Mouse (Mus musculus): ENCODE results near the gene Wdr74. TPM values are rescaled to one million over a fixed set of nuclear protein-coding genes. Genes with fewer than 3 reads are reported as not detected.

Gene Wdr74
- polyA plus RNA-seq, 1 experiment, result 50.2 TPM

- Histone ChIP-seq H3K4me3 (ENCODE audit: insufficient read depth, low read length) (peak within 1 kb of the TSS; percentile 90), H3K4me1 (ENCODE audit: control insufficient read depth, insufficient read depth, low read length) (peaks cover 3% of the 10 kb centered on the region), H3K27ac (ENCODE audit: insufficient read depth, low read length) (peak within 1 kb of the TSS; percentile 68)
- no peak for TF ChIP-seq CTCF (IDR thresholded peaks at IDR 0.05; ENCODE audit: extremely low read depth, insufficient read depth, low read length)
- TF ChIP-seq POLR2A (IDR thresholded peaks at IDR 0.05; ENCODE audit: extremely low read depth, insufficient read depth, low read length), result peak; percentile 94
Observed at GRCm38 (mm10) chr19:8756635-8757387, 21.2 kb downstream of the Wdr74 start, which contains the start of gene Nxf1. Nxf1 (plus strand) TSS chr19:8757073.

GRCm38 (mm10) chr19:8757471-8757998 lies 21.9 kb downstream of the Wdr74 start:
- Histone ChIP-seq H3K27ac (ENCODE audit: insufficient read depth, low read length) (no peak overlapping the region), H3K4me3 (ENCODE audit: insufficient read depth, low read length) (peak overlapping the region; percentile 90), H3K4me1 (ENCODE audit: control insufficient read depth, insufficient read depth, low read length) (peaks cover 3% of the 10 kb centered on the region)
- TF ChIP-seq POLR2A (IDR thresholded peaks at IDR 0.05; ENCODE audit: extremely low read depth, insufficient read depth, low read length) (no peak), CTCF (IDR thresholded peaks at IDR 0.05; ENCODE audit: extremely low read depth, insufficient read depth, low read length) (no peak)

- TF ChIP-seq POLR2A (IDR thresholded peaks at IDR 0.05; ENCODE audit: extremely low read depth, insufficient read depth, low read length), result no peak
- no peak for TF ChIP-seq CTCF (IDR thresholded peaks at IDR 0.05; ENCODE audit: extremely low read depth, insufficient read depth, low read length)
Observed at GRCm38 (mm10) chr19:8758899-8759298, 23.3 kb downstream of the Wdr74 start.

GRCm38 (mm10) chr19:8760757-8761156 lies 25.1 kb downstream of the Wdr74 start:
- Histone ChIP-seq H3K4me3 (ENCODE audit: insufficient read depth, low read length) (no peak overlapping the region), H3K27ac (ENCODE audit: insufficient read depth, low read length) (no peak overlapping the region), H3K4me1 (ENCODE audit: control insufficient read depth, insufficient read depth, low read length) (peaks cover 3% of the 10 kb centered on the region)
- TF ChIP-seq CTCF (IDR thresholded peaks at IDR 0.05; ENCODE audit: extremely low read depth, insufficient read depth, low read length), result no peak

More at GRCm38 (mm10) chr19:8758899-8759298, 23.3 kb downstream of the Wdr74 start:
- no peak overlapping the region for H3K4me3 ChIP-seq (ENCODE audit: insufficient read depth, low read length)
- no peak overlapping the region for H3K27ac ChIP-seq (ENCODE audit: insufficient read depth, low read length)
- H3K4me1 ChIP-seq (ENCODE audit: control insufficient read depth, insufficient read depth, low read length), result peaks cover 3% of the 10 kb centered on the region

- Histone ChIP-seq H3K4me1 (ENCODE audit: control insufficient read depth, insufficient read depth, low read length) (no peaks in the 10 kb centered on the region; the same call in 1 of the 2 replicates), H3K27ac (ENCODE audit: insufficient read depth, low read length) (no peak overlapping the region), H3K4me3 (ENCODE audit: insufficient read depth, low read length) (no peak overlapping the region)
- TF ChIP-seq POLR2A (IDR thresholded peaks at IDR 0.05; ENCODE audit: extremely low read depth, insufficient read depth, low read length) (no peak), CTCF (IDR thresholded peaks at IDR 0.05; ENCODE audit: extremely low read depth, insufficient read depth, low read length) (no peak)
Observed at GRCm38 (mm10) chr19:8763276-8763675, 27.6 kb downstream of the Wdr74 start.

- TF ChIP-seq POLR2A (IDR thresholded peaks at IDR 0.05; ENCODE audit: extremely low read depth, insufficient read depth, low read length), result no peak
- no peak for TF ChIP-seq CTCF (IDR thresholded peaks at IDR 0.05; ENCODE audit: extremely low read depth, insufficient read depth, low read length)
- no peak overlapping the region for H3K27ac ChIP-seq (ENCODE audit: insufficient read depth, low read length)
- H3K4me3 ChIP-seq (ENCODE audit: insufficient read depth, low read length), result no peak overlapping the region
- H3K4me1 ChIP-seq (ENCODE audit: control insufficient read depth, insufficient read depth, low read length), result no peaks in the 10 kb centered on the region
Observed at GRCm38 (mm10) chr19:8765562-8765961, 29.9 kb downstream of the Wdr74 start.

GRCm38 (mm10) chr19:8770567-8771270 lies 35.1 kb downstream of the Wdr74 start, which contains the start of gene Tmem223:
Tmem223 (plus strand) TSS chr19:8770996.
- peak within 1 kb of the TSS; percentile 70 for H3K27ac ChIP-seq (ENCODE audit: insufficient read depth, low read length)
- peaks cover 6% of the 10 kb centered on the region; the same call in 1 of the 2 replicates for H3K4me1 ChIP-seq (ENCODE audit: control insufficient read depth, insufficient read depth, low read length)
- peak within 1 kb of the TSS; percentile 70 for H3K4me3 ChIP-seq (ENCODE audit: insufficient read depth, low read length)
- TF ChIP-seq POLR2A (IDR thresholded peaks at IDR 0.05; ENCODE audit: extremely low read depth, insufficient read depth, low read length), result peak; percentile 88
- TF ChIP-seq CTCF (IDR thresholded peaks at IDR 0.05; ENCODE audit: extremely low read depth, insufficient read depth, low read length), result no peak

- TF ChIP-seq CTCF (IDR thresholded peaks at IDR 0.05; ENCODE audit: extremely low read depth, insufficient read depth, low read length) (no peak), POLR2A (IDR thresholded peaks at IDR 0.05; ENCODE audit: extremely low read depth, insufficient read depth, low read length) (no peak)
- Histone ChIP-seq H3K27ac (ENCODE audit: insufficient read depth, low read length) (no peak overlapping the region), H3K4me3 (ENCODE audit: insufficient read depth, low read length) (peak overlapping the region; percentile 84; the same call in 1 of the 2 replicates), H3K4me1 (ENCODE audit: control insufficient read depth, insufficient read depth, low read length) (peaks cover 6% of the 10 kb centered on the region; the same call in 1 of the 2 replicates)
Observed at GRCm38 (mm10) chr19:8772996-8773395, 37.4 kb downstream of the Wdr74 start.

- peaks cover 6% of the 10 kb centered on the region; the same call in 1 of the 2 replicates for H3K4me1 ChIP-seq (ENCODE audit: control insufficient read depth, insufficient read depth, low read length)
- H3K27ac ChIP-seq (ENCODE audit: insufficient read depth, low read length), result no peak overlapping the region
- peak overlapping the region; percentile 84; the same call in 1 of the 2 replicates for H3K4me3 ChIP-seq (ENCODE audit: insufficient read depth, low read length)
- TF ChIP-seq CTCF (IDR thresholded peaks at IDR 0.05; ENCODE audit: extremely low read depth, insufficient read depth, low read length) (no peak), POLR2A (IDR thresholded peaks at IDR 0.05; ENCODE audit: extremely low read depth, insufficient read depth, low read length) (no peak)
Observed at GRCm38 (mm10) chr19:8773409-8773808, 37.8 kb downstream of the Wdr74 start.
